Mouse (Mus musculus) heart, postnatal 0 days (tissue): Measurements from ENCODE around the gene Kirrel2.

Experiments
- CTCF ChIP-seq: IDR thresholded peaks from 2 replicates; pipeline ENCODE4 v1.5.1; 2016; ENCODE audit warnings: antibody characterized with exemption, control low read depth, low read depth
- EP300 ChIP-seq: IDR thresholded peaks from 2 replicates; pipeline ENCODE4 v1.6.1; 2016; ENCODE audit warnings: antibody characterized with exemption, low read depth

DNA sequence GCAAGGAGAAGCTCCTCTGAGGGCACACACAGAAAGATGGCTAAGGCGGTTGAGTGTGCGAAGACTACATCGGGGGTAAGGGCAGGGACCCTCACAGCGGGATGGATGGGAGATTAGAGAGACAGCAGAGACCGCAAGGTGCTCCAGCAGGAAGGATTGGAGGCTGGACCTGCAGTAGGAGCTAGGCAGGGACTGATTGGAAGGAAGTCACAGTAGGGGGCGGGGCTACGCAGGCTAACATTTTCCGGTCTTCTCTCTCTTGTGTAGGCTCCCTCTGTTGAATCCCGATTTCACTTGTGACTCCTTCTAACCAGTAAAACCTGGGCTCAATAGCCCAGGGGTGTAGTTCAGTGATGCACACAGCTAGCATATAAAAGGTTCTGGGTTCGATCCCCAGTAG lies 20.6 kb downstream of the Kirrel2 start:
- TF ChIP-seq CTCF = no peak
- no peak for TF ChIP-seq EP300
